Mouse (Mus musculus) monocyte, adult 5-6 weeks (primary cell): ENCODE data around the gene Spry2. TPM values are rescaled to one million over a fixed set of nuclear protein-coding genes. Genes with fewer than 3 reads are reported as not detected.

Experiments used
- ATAC-seq: fragments of 153-309, 156-312 bp; replicated peaks from 2 replicates; pipeline ENCODE4 v1.8.0; 2017; ENCODE audit warnings: mild to moderate bottlenecking; ENCODE audit not compliant: low TSS enrichment, insufficient number of reproducible peaks, severe bottlenecking, poor library complexity, low FRiP score
- total RNA-seq: library from RNA; stranded (forward); fragments of 200-1000, 200-491, 200-594 nt; gene quantifications from 3 replicates; pipeline ENCODE4 v1.2.3, GENCODE M21; 2017

The Spry2 gene
- total RNA-seq, 1 experiment from 2014 or later = 81.2 TPM

GRCm38 (mm10) chr14:105851359-105852067 is 45.1 kb downstream of the Spry2 start:
- ATAC-seq = no peak

Other genes starting within 250 kb of the Spry2 start
- gene Trim52, start 209.4 kb upstream of the Spry2 start, total RNA-seq = not detected in 3 replicates